Mouse (Mus musculus) stomach, postnatal 0 days (tissue): ENCODE data around the gene Rnf216.

Experiments
- CTCF ChIP-seq: IDR thresholded peaks from 2 replicates; pipeline ENCODE4 v1.5.1; 2016; ENCODE audit warnings: antibody characterized with exemption, low read depth, mild to moderate bottlenecking, moderate library complexity
- EP300 ChIP-seq: optimal IDR thresholded peaks from 2 replicates; pipeline ENCODE3; 2016; ENCODE audit warnings: antibody characterized with exemption

DNA sequence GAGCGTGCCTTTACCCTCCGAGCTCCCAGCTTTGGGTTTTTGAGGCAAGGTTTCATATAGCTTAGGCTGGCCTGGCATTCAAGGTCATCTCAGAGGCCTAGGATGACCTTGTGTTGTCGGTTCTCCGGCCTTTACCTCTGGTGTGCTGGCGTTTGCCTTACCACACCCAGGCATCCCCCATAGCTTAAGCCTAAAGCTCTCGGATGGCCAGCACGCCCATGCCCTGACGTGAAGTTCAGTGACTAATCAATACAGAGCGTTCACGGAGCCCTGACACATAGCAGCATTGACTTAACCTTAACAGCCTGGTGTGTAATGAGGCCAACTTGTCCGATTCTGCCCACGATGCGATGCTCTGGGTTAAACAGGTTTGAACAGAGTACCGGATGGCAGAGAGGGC lies 154.3 kb downstream of the Rnf216 start:
- no peak for TF ChIP-seq CTCF
- TF ChIP-seq EP300 = no peak
